Mouse (Mus musculus) T-helper 17 cell (primary cell): ENCODE results near the gene Slc7a10.

ENCODE experiments used
- in situ Hi-C, 2 experiments: fragments of 300-600 bp; cut with MboI, MseI; formaldehyde crosslinking; loops; 1 replicate in 1 of 2; 2 replicates in 1 of 2; pipeline ENCODE4 v1.15.1; 2025; ENCODE audit warnings: high pct_unique_total_duplicates in 2 of 2

Gene Slc7a10

DNA sequence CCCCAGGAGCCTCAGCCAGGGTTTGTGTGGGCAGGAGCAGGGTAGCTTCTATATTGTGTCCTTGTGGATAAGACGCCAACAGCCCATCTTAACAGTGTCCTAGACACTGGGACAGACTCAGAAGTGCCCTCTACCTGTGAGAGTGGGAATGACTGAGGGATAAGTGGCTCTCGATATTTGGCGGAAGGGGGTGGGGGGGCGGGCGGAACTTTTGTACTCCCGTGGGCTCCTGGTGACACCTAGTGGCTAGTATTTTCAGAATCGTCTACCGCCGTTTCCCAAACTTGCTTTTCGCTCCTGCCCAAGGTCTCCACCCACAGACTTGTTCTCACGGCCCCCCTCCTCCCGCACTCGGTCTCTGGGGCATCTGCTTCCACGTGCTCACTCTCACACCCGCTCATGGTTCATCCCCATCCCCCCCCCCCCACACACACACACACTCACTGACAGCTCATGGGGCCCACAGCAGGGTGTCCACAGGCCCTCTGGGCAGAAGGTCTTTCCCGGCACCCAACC, 14.3 kb upstream of the Slc7a10 start:
- in situ Hi-C loops: loop anchor here (5.0 kb wide), 3 partner anchors 55 to 140 kb away; partner anchors contain the start of gene Cebpa (in 1 of the 2)

DNA sequence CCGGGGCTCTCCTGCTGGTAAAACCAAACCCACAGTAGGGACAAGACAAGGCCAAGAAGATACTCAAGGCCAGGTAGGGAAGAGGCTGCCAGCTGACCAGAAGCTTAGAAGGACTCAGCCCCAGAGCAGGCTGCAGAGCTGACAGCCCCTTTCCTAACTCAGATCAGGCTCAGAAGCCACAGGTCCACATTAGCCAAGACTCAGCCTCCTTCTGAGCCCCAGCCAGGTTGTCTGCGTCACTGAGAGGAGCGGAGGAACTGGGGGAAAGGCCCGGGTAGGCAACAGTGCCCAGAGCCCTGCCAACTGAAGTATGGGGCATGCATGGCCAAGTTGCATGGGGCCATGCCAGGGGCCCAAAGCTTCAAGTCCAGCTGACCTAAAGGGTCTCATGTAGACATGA, 13.7 kb upstream of the Slc7a10 start:
- in situ Hi-C loops: loop anchor here (5.0 kb wide), 3 partner anchors 55 to 140 kb away; partner anchors contain the start of gene Cebpa (in 1 of the 2)

DNA sequence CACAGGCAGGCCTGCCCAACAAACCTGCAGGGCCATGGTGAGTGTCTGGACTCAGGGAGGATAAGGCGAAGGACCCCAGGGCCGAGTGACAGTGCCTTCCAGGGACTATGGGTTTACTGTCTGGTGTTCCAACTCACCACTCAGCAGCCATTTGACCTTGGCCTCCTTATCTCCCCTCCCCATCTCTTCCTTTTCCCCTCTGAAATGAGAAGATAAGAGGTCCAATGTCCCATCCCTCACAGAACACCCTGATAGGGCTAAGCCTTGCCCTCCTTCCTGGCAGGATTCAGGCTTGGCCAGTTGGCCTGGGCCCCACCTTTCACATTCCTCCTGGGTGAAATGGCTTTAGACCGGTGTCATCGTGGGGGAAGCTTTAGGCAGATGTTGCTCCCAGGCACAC, 10.7 kb upstream of the Slc7a10 start:
- in situ Hi-C loops: loop anchor here in 1 of 2 experiments (5.0 kb wide), 1 partner anchor 488 kb away; no protein-coding TSS in a partner anchor

GRCm38 (mm10) chr7:35176412-35177381, 9.5 kb upstream of the Slc7a10 start:
- in situ Hi-C loops: loop anchor here in 1 of 2 experiments (5.0 kb wide), 1 partner anchor 489 kb away; no protein-coding TSS in a partner anchor

- in situ Hi-C loops: no loop called here
Measured at GRCm38 (mm10) chr7:35184833-35185724, 1.1 kb upstream of the Slc7a10 start.

- in situ Hi-C loops: no loop called here
Measured at GRCm38 (mm10) chr7:35189699-35190098, 3.5 kb downstream of the Slc7a10 start.

- in situ Hi-C loops: no loop called here
Measured at GRCm38 (mm10) chr7:35191276-35191675, 5.1 kb downstream of the Slc7a10 start.

DNA sequence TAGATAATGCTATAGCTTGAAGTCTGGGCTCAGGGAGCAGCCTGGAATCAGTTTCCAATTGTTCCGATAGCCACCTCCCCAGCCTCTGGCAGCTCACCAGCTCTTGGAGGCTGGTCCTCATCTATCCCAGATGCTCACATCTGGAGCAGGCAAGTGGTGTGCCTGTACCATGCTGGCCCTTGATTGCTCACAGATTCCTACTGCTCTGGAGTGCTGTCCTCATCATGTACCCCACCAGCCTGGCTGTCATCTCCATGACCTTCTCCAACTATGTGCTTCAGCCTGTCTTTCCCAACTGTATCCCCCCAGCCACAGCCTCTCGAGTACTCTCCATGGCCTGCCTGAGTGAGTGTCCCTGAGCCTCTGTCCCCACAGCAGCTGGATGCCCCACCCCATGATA, 10.8 kb downstream of the Slc7a10 start:
- in situ Hi-C loops: no loop called here

GRCm38 (mm10) chr7:35198981-35199754, 13.0 kb downstream of the Slc7a10 start:
- in situ Hi-C loops: no loop called here

DNA sequence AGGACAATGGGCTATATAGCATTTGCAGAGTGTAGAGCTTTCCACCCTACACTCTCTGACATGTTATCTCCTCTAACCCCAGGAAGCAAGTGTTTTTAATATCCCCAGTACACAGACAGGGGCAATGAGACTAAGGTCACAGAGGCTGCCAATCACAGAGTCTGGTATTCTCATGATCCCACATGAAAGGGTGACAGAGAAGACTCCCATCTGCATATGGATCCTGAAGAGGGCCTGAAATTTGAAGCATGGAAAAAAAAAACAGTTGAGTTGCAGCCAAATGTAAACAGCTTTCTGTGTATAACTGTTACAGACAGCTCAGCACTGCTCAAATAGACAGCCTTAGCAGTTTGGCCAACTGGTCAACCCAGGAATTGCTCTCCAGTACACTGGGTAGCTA, 13.6 kb downstream of the Slc7a10 start:
- in situ Hi-C loops: no loop called here

DNA sequence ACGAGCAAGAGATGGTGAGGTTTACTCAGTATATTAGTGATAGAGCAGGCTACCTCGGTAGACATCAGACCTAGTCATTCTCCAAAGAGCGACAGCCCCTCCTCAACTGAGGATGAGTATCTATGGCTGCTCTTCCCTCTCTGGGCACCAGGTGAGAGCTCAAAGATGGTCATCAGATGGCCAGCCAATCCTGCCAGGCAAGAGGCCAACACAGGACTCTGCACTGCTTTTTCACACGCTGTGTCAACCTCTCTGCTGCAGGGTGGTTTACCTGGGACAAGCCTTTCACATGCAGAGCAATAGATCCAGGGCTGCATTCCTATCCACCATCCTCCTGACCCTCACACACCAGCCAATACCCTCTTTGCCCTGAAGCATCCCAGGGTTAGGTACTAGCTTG, 25.6 kb downstream of the Slc7a10 start:
- in situ Hi-C loops: no loop called here

- in situ Hi-C loops: no loop called here
Measured at GRCm38 (mm10) chr7:35214442-35215222, 28.4 kb downstream of the Slc7a10 start.

DNA sequence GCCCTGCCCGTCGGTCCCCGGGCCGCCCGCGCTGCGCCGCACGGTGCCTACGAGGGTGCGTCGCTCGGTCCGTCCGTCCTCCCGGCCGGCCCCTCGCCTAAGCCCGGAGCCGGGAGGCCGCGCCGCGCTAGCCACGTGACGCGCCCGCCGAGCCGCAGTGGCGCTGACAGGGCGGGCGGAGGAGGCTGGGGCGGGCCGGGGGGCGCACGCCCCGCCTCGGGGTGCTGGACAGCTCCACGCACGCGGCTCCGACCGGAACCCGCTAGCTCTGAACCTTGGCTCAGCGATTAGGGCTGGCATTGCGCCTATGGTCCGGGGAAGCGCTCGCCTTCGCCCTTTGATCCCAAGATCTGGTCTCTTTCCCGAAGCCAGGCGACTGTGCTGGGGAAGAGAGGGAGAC, 29.0 kb downstream of the Slc7a10 start, which contains the start of gene Lrp3:
TSS of gene Lrp3 (minus strand) at position 274 of the 400 bp plus-strand sequence.
- in situ Hi-C loops: no loop called here

DNA sequence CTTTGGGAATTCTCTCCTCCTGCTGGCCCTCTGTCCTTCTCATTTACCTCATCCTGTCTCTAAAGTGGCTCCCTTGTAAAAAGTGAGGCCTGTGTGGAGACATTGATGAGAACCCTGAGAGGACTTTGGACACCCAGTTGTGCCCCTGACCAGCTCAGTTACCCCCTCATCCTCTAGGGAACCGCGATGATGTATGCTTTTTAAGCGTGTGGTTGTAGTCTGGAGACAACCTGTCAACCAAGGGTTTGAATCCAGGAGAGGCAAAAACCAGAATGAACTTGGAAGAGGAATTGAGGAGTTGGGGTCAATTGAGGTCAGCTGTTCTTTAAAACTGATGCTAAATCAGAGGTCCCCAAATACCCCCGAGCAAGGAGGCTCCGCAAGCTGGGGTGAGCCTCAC, 29.5 kb downstream of the Slc7a10 start:
- in situ Hi-C loops: no loop called here

GRCm38 (mm10) chr7:35220694-35221365, 34.6 kb downstream of the Slc7a10 start:
- in situ Hi-C loops: no loop called here

DNA sequence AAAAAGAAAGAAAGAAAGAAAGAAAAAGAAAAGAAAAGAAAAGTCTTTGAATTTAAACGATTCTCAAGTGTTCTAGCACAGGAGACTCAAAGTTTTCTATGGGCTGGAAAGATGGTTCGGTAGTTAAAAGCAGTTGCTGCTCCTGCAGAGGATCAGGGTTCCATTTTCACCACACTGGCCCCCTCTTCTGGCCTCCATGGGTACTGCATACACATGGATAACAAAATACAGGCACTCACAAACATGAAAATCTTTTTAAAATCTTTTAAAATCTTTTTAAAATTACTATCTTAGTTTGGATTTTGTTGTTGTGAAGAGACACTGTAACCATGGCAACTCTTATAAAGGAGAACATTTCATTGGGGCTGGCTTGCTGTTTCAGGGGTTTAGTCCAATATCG, 44.1 kb downstream of the Slc7a10 start:
- in situ Hi-C loops: loop anchor here (5.0 to 25.0 kb wide), 3 partner anchors 87 to 818 kb away; partner anchors contain the start of gene Gpatch1 (in 1 of the 2)

GRCm38 (mm10) chr7:35232796-35233455, 46.7 kb downstream of the Slc7a10 start:
- in situ Hi-C loops: loop anchor here (5.0 to 25.0 kb wide), 3 partner anchors 84 to 821 kb away; partner anchors contain the start of gene Gpatch1 (in 1 of the 2)

GRCm38 (mm10) chr7:35233861-35234260, 47.7 kb downstream of the Slc7a10 start:
- in situ Hi-C loops: loop anchor here (5.0 to 25.0 kb wide), 3 partner anchors 83 to 822 kb away; partner anchors contain the start of gene Gpatch1 (in 1 of the 2)
